Mouse (Mus musculus) right cerebral cortex, postnatal 25 days (tissue): ENCODE results near the gene Phldb1.

Source experiments
- DNase-seq: peaks from one replicate; pipeline ENCODE4 v3.0.0; 2022

Phldb1 gene

DNA sequence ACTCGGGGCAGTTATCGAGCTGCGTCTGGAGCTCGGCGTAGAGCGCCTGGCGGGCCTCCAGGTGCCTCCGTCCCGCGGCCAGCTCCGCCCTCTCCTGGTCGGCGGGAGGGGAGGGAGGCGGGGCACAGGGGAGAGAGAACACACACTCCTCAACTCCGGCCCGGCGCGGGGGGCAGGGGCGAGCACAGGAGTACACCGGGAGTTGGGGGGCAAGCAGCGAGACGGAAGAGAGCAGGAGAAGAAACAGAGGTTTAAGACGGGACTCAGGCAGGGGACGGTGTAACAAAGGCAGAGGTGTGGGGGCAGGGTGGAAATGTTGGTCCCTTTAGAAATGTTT, 26.6 kb downstream of the Phldb1 start:
- DNase-seq, result no peak

DNA sequence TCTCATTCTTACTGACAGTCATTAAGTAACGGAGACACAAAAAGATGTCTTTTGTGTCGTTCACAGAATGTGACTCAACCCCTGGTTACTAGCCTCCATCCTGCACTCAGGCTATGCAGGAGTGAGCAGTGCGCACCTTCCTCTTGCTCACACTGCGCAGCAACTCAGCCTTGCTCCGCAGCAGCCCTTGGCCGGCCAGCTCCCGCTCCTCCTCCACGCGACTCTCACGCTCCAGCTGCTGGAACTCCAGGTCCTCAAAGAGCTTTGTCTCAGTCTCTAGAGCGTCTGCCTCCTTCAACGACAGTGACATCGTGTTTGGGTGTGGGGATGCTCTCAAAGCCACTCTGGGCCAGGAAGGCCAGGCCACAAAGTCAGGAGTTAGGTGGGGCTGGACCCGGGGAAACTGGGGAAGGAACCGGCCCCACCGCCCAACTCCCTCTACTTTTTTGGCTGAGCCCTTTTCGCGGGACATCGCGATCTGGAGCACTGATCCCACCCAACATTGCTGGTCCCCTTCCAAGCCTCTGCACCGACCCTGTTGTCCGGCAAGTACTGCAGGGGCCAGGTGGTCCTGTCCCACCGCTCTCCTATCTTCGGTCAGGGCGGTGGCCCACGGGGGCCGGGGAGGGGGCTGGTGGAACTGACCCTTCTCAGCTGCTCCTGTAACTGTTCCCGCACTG, 27.1 kb downstream of the Phldb1 start:
- DNase-seq, result no peak

GRCm38 (mm10) chr9:44699730-44700129, 35.3 kb downstream of the Phldb1 start:
- DNase-seq, result no peak

- no peak for DNase-seq
Measured at GRCm38 (mm10) chr9:44699196-44699595, 35.8 kb downstream of the Phldb1 start.

DNA sequence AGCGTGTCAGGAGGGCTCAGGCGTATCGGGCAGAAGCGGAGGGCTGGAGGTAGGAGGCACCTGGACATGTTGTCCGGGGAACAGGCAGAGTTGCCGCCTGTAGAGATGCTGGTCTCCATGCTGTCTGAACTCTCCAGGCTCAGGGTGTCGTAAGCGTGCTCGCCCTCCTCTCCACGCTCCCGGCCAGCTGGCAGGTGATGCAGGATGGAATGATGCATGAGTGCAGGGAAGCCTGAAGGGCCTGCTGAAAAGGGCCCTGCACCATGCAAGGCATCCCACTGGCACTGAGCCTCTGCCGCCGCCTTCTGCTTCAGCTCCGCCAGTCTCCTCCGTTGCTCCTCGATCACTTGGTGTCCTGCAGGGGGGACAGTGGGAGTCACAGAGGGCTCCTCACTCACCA, 37.1 kb downstream of the Phldb1 start:
- no peak for DNase-seq

DNA sequence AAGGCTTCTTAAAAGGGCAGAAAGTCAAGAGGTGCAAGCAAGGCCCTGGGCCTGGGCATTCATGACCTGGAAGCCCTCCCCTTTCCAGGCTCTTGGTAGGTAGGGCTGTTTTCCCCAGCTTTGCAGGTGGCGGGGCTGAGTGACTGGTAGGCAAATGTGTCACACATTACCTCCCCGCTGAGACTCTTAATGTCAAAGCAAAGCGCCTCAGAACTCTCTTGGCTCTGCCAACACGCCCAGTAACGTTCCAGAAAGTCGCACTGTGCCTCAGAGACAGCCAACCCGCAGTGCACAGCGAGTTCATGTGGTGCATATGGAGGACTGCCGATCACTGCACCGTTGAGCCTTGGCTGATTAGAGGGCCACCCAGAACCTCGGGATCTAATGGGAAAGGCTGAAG, 41.9 kb downstream of the Phldb1 start:
- DNase-seq, result no peak

- peak; percentile 80 for DNase-seq
Measured at GRCm38 (mm10) chr9:44691671-44692520, 43.1 kb downstream of the Phldb1 start.

GRCm38 (mm10) chr9:44690641-44691040, 44.4 kb downstream of the Phldb1 start:
- no peak for DNase-seq

DNA sequence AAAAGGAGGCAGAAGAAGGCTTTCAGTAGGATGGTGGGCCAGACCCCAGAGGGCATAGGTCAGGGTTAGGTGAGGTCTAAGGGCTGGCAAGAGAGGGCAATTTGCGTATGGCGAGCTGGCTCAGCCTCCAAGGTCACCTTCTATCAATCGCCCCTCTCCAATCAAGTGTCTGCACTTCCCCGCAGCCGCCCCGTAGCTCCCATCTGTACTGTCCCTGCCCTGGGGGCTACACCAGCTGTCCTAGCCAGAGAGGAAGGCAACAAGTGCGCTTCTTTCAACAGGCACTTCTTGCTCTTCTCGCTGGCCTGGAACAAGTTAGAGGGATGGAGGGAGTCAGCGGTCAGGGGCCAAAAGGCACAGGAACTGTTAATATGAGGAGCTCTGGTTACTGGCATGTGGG, 47.0 kb downstream of the Phldb1 start:
- DNase-seq, result no peak

- DNase-seq, result no peak
Measured at GRCm38 (mm10) chr9:44686638-44687037, 48.4 kb downstream of the Phldb1 start.

DNA sequence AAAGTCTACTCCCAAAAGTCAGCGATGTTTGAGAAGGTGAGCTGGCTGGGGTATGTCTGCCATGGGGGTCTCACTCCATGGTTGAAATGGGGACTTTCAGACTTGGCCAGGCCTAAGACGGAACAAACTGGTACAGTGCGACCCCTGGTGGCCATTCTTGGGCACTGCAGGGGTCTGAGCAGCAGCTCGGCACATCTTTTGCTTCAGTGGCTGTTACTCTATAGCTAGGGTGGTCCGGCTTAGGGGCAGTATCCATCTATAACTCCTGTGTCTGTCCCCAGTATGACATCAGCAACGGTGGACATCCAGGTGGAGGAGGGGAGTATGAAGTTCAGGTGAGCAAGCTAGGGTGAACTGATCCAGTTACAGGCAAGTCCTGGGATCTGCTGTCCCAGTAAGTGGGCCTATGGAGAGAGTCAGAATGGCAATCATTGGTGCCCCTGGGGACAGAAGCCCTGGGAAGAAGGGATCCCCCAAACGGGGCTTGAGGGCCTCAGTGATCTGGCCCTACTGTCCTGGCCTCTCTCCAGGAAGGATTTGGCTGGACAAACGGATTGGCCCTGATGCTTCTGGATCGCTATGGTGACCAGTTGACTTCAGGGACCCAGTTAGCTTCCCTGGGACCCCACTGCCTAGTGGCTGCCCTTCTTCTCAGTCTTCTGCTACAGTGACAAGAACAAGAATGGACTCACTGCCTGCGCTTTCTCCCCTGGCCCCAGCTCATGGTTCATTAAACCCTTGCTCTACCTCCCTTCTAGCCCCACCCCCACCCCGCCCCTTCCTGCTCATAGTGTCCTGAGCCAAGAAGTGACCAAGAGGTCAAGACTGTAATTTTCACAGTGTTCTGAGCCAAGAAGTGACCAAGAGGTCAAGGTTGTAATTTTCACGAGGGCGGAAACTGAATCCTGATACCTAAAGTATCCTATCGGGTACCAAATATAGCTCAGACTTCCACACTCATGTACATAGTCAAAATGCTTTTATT, 49.4 kb downstream of the Phldb1 start:
- peak; percentile 52 for DNase-seq

- no peak for DNase-seq
Measured at GRCm38 (mm10) chr9:44683046-44683445, 52.0 kb downstream of the Phldb1 start.

- no peak for DNase-seq
Measured at GRCm38 (mm10) chr9:44679565-44679964, 55.4 kb downstream of the Phldb1 start.

DNA sequence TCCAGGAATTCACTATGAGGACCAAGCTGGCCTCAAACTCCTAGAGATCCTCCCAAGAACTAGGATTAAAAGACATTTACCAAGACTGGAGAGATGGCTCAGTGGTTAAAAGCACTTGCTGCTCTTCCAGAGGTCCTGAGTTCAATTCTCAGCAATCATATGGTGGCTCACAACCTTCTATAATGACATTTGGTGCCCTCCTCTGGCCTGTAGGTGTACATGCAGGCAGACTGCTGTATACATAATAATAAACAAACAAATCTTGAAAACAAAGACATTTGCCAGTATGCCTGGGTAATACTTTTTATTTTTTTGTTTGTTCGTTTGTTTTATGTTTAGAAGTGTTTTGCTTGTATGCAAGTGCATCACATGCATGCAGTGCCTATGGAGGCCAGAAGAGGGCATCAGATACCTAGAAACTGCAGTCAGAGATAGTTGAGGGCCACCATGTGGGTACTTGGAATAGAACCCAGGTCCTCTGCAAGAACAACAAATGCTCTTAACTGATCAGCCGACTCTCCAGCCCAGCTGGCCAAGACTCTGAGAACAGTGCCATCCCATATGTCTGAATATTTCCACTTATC, 56.6 kb downstream of the Phldb1 start:
- no peak for DNase-seq

DNA sequence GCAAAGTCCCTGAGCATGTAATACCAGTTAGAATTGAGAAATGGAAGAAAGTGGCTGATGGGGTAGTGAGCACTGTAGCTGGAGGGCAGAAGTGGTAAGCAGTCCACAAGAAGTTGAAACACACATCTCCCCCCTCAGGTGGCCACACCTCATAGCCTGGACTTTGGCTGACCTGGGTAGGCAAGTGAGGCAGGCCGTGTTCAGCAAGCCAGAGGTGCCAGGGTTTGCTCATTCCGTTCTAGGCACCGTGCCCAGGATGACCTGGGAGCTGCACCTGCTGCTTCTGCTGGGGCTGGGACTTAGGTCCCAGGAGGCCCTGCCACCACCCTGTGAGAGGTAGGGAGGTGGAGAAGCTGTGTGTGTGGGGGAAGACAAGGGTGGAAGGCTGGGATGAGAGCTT, 62.0 kb downstream of the Phldb1 start, which contains the start of gene Treh:
Gene Treh (plus strand): TSS at position 229 of the 400 bp plus-strand sequence.
- no peak for DNase-seq

DNA sequence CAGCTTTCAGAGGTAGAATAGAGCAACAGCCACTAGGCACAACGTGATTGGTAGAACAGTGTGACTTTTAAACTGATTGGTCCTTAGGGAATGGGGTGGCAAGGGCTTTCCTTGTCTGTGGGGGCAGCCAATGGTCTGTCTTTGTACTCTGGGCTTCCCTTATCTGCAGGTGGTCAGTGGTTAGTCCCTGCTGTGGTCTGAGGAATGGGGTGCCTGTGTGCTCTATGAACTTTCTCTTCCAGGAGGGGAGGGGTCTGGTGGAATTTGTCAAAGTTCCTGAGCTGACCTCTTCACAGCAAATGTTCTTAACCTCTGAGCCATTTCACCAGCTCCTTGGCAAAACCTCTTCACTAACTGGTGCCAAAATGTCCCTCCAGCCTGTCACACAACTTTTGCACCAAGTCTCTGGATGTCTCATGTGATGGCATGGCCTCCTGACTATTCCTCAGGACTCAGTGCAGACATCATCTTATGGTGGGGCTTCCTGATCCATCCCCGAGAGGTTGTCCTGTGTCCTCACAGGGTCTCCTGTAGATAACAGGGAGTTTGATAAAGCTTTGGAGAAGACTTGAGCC, 62.6 kb downstream of the Phldb1 start:
- DNase-seq, result no peak

GRCm38 (mm10) chr9:44671416-44671815, 63.6 kb downstream of the Phldb1 start:
- no peak for DNase-seq

- DNase-seq, result no peak
Measured at GRCm38 (mm10) chr9:44663706-44664105, 71.3 kb downstream of the Phldb1 start.

- DNase-seq, result no peak
Measured at GRCm38 (mm10) chr9:44655098-44656066, 79.6 kb downstream of the Phldb1 start.

- DNase-seq, result no peak
Measured at GRCm38 (mm10) chr9:44653896-44654295, 81.1 kb downstream of the Phldb1 start.

- DNase-seq, result no peak
Measured at GRCm38 (mm10) chr9:44652027-44652426, 83.0 kb downstream of the Phldb1 start.
